Mouse (Mus musculus) ES-Bruce4 (cell line): Measurements from ENCODE around the gene Appbp2.

Source experiments
- CTCF ChIP-seq: IDR thresholded peaks from one replicate; pipeline ENCODE4 v1.8.1; 2011; ENCODE audit warnings: low read depth, low read length
- POLR2A ChIP-seq: IDR thresholded peaks from one replicate; pipeline ENCODE4 v1.8.1; 2011; ENCODE audit warnings: low read length; ENCODE audit not compliant: insufficient read depth

GRCm38 (mm10) chr11:85167503-85167902 lies 67.4 kb downstream of the Appbp2 start:
- no peak for TF ChIP-seq CTCF
- TF ChIP-seq POLR2A = no peak
